Mouse (Mus musculus) hindbrain, embryonic 10.5 days (tissue): ENCODE results near the gene Clip1. TPM values are rescaled to one million over a fixed set of nuclear protein-coding genes. Genes with fewer than 3 reads are reported as not detected.

ENCODE experiments used
- DNase-seq: peaks from one replicate; pipeline ENCODE4 v3.0.0-alpha.2; 2017; ENCODE audit warnings: low spot score
- H3K27ac ChIP-seq: fragments of 300-500 bp; sonication (generic); 2 replicates; pipeline ENCODE4 v1.5.1; 2016; ENCODE audit warnings: mild to moderate bottlenecking, moderate library complexity
- H3K27me3 ChIP-seq: fragments of 300-500 bp; sonication (generic); 2 replicates; pipeline ENCODE4 v1.6.1; 2016; ENCODE audit warnings: mild to moderate bottlenecking; ENCODE audit not compliant: poor library complexity, insufficient read depth, severe bottlenecking
- H3K36me3 ChIP-seq: fragments of 300-500 bp; sonication (generic); 2 replicates; pipeline ENCODE4 v1.6.1; 2016; ENCODE audit warnings: mild to moderate bottlenecking, moderate library complexity
- H3K4me1 ChIP-seq: fragments of 300-500 bp; sonication (generic); replicated peaks from 2 replicates; pipeline ENCODE4 v1.6.1; 2016; ENCODE audit warnings: mild to moderate bottlenecking
- H3K4me3 ChIP-seq: fragments of 300-500 bp; sonication (generic); 2 replicates; pipeline ENCODE4 v1.5.1; 2016; ENCODE audit warnings: mild to moderate bottlenecking, moderate library complexity
- H3K9me3 ChIP-seq: fragments of 300-500 bp; sonication (generic); 2 replicates; pipeline ENCODE4 v1.6.1; 2016; ENCODE audit warnings: mild to moderate bottlenecking, moderate library complexity
- WGBS: fragments of 180-500 bp; shearing (Covaris S2); methylation state at CpG from one replicate; pipeline ENCODE4 v1.1.7; 2016; 5-methylcytosine and 5-hydroxymethylcytosine counted together
- polyA plus RNA-seq: library from polyadenylated mRNA; unstranded; fragments of >200 nt; fragmentation: Nextera tagmentation; extraction: Ambion mirVana; gene quantifications from 2 replicates; pipeline ENCODE4 v1.2.1, GENCODE M21; 2016

The Clip1 gene
- polyA plus RNA-seq, 1 experiment from 2014 or later, result 44.4 TPM

DNA sequence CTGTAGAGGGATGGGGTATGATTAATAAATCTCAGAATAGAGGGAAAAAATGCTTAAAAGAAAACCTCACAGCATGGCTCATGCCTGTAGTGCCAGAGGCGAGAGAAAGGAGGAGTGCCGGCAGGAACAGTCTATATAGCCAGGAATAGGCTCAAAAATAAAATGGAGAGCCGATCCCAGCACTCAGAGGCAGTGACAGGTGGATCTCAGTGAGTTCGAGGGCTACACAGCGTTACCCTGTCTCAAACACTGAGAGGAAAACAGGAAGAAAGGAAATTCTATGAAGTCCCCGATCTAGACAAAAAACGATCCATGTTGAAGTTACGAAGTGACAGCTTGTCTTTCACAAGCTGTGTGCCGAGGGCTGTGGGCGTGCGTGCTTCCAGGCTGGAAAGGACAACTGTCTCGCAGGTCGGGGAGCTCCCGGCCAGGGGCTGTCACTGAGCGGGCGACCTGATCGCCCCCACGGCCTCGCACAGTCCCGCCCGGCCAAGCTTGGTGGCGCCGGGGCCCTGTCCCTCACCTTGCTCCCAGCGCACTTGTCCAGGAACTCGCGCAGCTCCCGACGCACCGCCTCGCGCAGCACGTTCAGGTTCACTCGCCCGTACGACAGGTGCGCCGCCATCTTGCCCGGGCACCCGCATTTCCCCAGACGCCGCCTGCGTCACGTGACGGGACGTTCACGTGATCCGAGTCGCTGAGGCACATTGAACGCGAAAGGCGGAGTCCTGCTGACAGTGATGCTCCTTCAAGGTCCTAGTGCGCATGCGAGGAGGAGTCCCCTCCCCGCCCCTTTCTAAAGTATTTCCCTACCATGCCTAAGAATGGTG, 111.8 kb downstream of the Clip1 start, which contains the start of gene Vps33a:
TSS of gene Vps33a (minus strand) at position 682 of the 830 bp plus-strand sequence.
- peak within 1 kb of the TSS; percentile 87 for H3K27ac ChIP-seq
- H3K4me3 ChIP-seq, result peak within 1 kb of the TSS; percentile 71
- H3K4me1 ChIP-seq, result peaks cover 11% of the 10 kb centered on the region
- under 1% methylated on average over 54 of the region's 54 CpGs for WGBS
- peaks cover 34% of the 10 kb centered on the region for H3K36me3 ChIP-seq
- H3K27me3 ChIP-seq, result no peaks in the 10 kb centered on the region
- no peaks in the 10 kb centered on the region for H3K9me3 ChIP-seq
- DNase-seq, result peak; percentile 98

DNA sequence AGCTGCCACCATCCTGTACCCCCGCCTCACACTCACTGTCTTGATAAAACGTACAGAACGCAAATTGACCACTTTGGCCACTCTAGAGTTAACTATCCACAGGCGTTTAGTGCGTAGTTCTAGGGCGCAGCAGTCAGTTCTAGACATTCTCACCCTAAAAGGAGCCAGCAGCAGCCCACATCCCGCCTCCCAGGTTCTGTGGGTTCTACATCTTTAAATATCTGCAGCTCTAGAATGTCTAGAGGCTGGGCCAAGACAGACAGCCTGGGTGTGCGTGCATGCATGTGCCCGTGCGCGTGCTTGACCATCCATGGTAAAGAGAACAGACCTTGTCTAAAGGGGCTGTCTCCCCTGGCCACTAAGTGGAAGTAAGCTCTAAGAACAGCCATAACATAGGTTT, 123.3 kb downstream of the Clip1 start:
- H3K27me3 ChIP-seq, result no peaks in the 10 kb centered on the region
- no peaks in the 10 kb centered on the region for H3K4me1 ChIP-seq
- H3K36me3 ChIP-seq, result peaks cover 97% of the 10 kb centered on the region
- WGBS, result 93% methylated on average over 11 of the region's 11 CpGs
- H3K27ac ChIP-seq, result no peak overlapping the region
- no peak overlapping the region for H3K4me3 ChIP-seq
- H3K9me3 ChIP-seq, result no peaks in the 10 kb centered on the region
- DNase-seq, result no peak

DNA sequence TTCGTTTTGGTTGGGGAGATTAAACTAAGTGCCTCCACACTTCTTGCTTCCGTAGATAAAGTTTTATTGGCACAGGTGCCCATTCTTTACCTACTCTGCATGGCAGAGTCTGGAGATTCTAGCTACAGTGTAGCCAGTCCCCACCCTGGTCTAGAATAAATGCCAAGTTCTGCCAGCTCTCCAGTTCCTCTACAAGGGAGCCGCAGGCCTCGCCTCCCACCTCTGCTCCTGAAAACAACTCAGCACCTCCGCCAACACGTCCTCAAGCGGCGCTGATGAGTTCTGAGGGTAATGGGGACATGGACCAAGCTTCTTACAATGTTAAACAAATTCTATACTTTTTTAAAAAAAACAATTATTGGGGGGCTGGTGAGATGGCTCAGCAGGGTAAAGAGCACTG, 124.8 kb downstream of the Clip1 start:
- WGBS, result 95% methylated on average over 8 of the region's 8 CpGs
- H3K27me3 ChIP-seq, result no peaks in the 10 kb centered on the region

DNA sequence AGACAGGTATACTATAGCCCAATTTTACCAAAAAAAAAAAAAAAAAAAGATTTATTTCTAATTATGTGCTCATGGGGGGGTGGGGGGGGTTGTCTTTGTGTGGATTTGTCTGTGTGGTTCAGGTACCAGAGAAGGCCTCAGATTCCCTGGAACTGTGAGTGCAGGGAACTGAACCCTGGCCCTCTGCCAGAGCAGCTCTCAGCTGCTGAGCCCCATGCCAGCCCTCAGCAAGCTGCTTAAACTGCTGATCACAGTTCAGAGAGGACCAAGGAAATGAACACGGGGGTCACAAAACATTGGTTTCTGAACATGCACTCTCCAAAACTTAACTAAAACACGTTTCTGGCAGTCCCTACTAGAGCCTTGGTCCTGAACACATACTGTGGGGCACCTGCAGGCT, 128.0 kb downstream of the Clip1 start:
- no peak overlapping the region for H3K4me3 ChIP-seq
- no peaks in the 10 kb centered on the region for H3K27me3 ChIP-seq
- no peak overlapping the region for H3K27ac ChIP-seq
- WGBS, result 77% methylated on average over 2 of the region's 2 CpGs
- no peak for DNase-seq
- peaks cover 70% of the 10 kb centered on the region for H3K36me3 ChIP-seq
- H3K9me3 ChIP-seq, result no peaks in the 10 kb centered on the region
- H3K4me1 ChIP-seq, result no peaks in the 10 kb centered on the region

More for the DNA sequence above, 124.8 kb downstream of the Clip1 start:
- H3K4me3 ChIP-seq, result no peak overlapping the region
- DNase-seq, result no peak
- H3K4me1 ChIP-seq, result no peaks in the 10 kb centered on the region
- no peaks in the 10 kb centered on the region for H3K9me3 ChIP-seq
- H3K36me3 ChIP-seq, result peaks cover 93% of the 10 kb centered on the region
- no peak overlapping the region for H3K27ac ChIP-seq

DNA sequence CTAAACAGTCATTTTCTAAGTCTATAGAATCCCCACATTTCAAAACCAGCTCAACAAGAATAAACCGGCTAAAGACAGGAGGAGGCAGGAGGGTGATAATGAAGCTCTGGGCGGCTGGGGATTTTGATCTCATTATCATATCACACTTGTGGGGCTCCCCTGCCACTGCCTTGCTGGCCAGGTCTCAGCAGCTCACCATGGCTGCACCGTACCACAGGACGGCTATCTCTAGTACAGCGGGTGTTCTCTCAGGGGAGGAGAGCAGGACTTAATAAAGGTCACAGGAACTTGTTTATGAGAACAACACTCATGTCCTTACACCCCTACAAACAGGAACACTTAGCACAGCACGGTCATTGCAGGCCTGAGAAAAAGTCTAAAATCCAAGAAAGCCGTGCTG, 128.7 kb downstream of the Clip1 start:
- no peaks in the 10 kb centered on the region for H3K27me3 ChIP-seq
- H3K9me3 ChIP-seq, result no peaks in the 10 kb centered on the region
- WGBS, result 94% methylated on average over 7 of the region's 7 CpGs
- no peak for DNase-seq
- H3K36me3 ChIP-seq, result peaks cover 63% of the 10 kb centered on the region
- H3K4me1 ChIP-seq, result no peaks in the 10 kb centered on the region
- H3K4me3 ChIP-seq, result no peak overlapping the region
- no peak overlapping the region for H3K27ac ChIP-seq

DNA sequence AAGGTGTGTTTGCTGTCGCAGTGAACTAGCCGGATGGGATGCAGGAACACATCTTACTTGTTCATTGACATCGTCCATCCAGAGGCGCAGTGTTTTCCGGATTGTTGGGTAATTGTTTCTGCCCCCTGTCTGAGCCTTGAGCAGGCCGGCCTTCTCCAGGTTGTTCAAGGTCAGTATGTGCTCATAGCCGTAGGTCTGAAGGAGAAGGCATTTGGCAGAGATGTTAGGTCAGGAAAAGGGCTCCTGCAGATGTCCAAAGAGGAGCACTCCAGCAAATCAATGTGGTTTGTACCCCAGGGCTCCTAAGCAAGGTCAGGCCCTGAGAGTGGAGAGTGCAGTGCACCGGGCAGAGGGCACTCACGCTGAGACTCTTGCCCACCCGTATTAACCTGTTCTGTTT, 150.6 kb downstream of the Clip1 start:
- no peak overlapping the region for H3K27ac ChIP-seq
- no peak for DNase-seq
- peaks cover 92% of the 10 kb centered on the region for H3K36me3 ChIP-seq
- H3K9me3 ChIP-seq, result no peaks in the 10 kb centered on the region
- WGBS, result 94% methylated on average over 10 of the region's 10 CpGs
- no peaks in the 10 kb centered on the region for H3K4me1 ChIP-seq
- no peak overlapping the region for H3K4me3 ChIP-seq
- no peaks in the 10 kb centered on the region for H3K27me3 ChIP-seq

DNA sequence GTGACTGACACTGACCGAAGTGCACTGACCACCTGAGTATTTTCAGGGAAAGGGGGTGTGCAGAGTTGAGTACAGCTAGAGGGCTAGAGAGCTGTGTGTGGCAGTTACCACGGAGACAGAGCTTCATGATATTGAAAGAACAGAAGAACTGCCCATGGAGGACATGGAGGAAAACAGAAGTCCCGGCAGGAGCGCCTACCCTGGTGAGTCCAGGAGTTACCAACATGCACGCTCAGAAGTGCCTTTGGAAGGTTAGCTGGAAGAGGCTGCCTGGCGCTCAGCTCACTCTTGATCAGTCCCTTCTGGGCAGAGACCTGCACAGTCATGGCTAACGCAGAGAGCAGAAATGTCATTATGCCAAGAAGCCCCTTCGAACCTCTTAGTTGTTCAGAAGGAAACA, 154.4 kb downstream of the Clip1 start:
- H3K27ac ChIP-seq, result no peak overlapping the region
- no peak overlapping the region for H3K4me3 ChIP-seq
- peaks cover 80% of the 10 kb centered on the region for H3K36me3 ChIP-seq
- DNase-seq, result no peak
- H3K4me1 ChIP-seq, result no peaks in the 10 kb centered on the region
- 90% methylated on average over 8 of the region's 8 CpGs for WGBS
- no peaks in the 10 kb centered on the region for H3K9me3 ChIP-seq
- no peaks in the 10 kb centered on the region for H3K27me3 ChIP-seq

DNA sequence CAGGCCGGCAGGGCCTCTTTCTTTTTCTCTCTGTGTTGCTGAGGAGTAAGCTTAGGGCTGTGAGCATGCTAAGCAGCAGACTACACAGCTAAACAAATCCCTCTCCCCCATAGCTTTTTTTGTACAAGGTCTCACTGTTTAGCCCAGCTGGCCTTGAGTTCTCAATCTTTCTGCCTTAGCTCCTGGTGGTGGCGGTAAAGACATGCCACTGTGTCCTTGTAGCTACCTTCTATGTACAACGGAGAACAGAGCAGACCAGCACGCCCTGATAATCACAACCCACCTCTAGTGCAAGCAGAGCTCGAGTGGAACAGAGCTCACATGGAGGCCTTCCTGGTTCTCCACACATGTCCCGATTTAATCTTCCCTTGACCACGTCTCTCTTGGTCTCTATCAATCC, 155.8 kb downstream of the Clip1 start:
- WGBS, result 81% methylated on average over 7 of the region's 7 CpGs
- peaks cover 66% of the 10 kb centered on the region for H3K36me3 ChIP-seq
- H3K4me1 ChIP-seq, result peaks cover 9% of the 10 kb centered on the region
- DNase-seq, result no peak
- no peak overlapping the region for H3K27ac ChIP-seq
- H3K9me3 ChIP-seq, result no peaks in the 10 kb centered on the region
- H3K27me3 ChIP-seq, result no peaks in the 10 kb centered on the region
- no peak overlapping the region for H3K4me3 ChIP-seq

Other genes starting within 250 kb of the Clip1 start
- 0.07 and 0.31 TPM in 2 replicates for gene Lrrc43, start 195.3 kb downstream of the Clip1 start, polyA plus RNA-seq
- gene Il31, start 195.1 kb downstream of the Clip1 start, polyA plus RNA-seq, result not detected in 2 replicates
- gene B3gnt4, start 174.2 kb downstream of the Clip1 start, polyA plus RNA-seq, result 1.3 and 1.4 TPM in 2 replicates
- 149 and 152 TPM in 2 replicates for gene Diablo, start 160.4 kb downstream of the Clip1 start, polyA plus RNA-seq
- gene Gm49027, start 159.1 kb downstream of the Clip1 start, polyA plus RNA-seq, result not detected in 2 replicates
- 35.8 and 37.6 TPM in 2 replicates for gene Vps33a, start 111.6 kb downstream of the Clip1 start, polyA plus RNA-seq
- 77.4 and 92.5 TPM in 2 replicates for gene Zcchc8, start 36.5 kb upstream of the Clip1 start, polyA plus RNA-seq
- gene Rsrc2, start 64.8 kb upstream of the Clip1 start, polyA plus RNA-seq, result 104 and 125 TPM in 2 replicates
- gene Kntc1, start 65.1 kb upstream of the Clip1 start, polyA plus RNA-seq, result 31.0 and 43.3 TPM in 2 replicates
- gene Hcar2, start 180.9 kb upstream of the Clip1 start, polyA plus RNA-seq, result 0.08 TPM in 1 of 2 replicates, not detected in the other
- not detected in 2 replicates for gene Hcar1, start 195.4 kb upstream of the Clip1 start, polyA plus RNA-seq
- 152 and 166 TPM in 2 replicates for gene Denr, start 222.6 kb upstream of the Clip1 start, polyA plus RNA-seq
- gene Gm43518, start 242.8 kb upstream of the Clip1 start, polyA plus RNA-seq, result 1.9 and 2.7 TPM in 2 replicates
- 5.1 and 6.6 TPM in 2 replicates for gene Ccdc62, start 246.1 kb upstream of the Clip1 start, polyA plus RNA-seq